Mouse (Mus musculus): ENCODE measurements at regions not wholly inside any gene's neighbourhood (a gene's known extent, or its start where the extent isn't known, plus 50 kb on each side); places are given as distances from the start of the nearest gene placed in this dataset.
"Not testable (repeated sequence)": the region's sequence is repeated elsewhere in the genome, so short reads cannot be mapped to it uniquely, and the experiment has no call there.

- 22% methylated on average over 4 of the region's 4 CpGs for WGBS
- Histone ChIP-seq H3K4me2 (no peak overlapping the region), H3K9ac (ENCODE audit: low read depth, low read length) (no peak overlapping the region), H3K27ac (ENCODE audit: low read depth, low read length) (no peak overlapping the region), H3K36me3 (ENCODE audit: control insufficient read depth, insufficient read depth, low read length) (no peaks in the 10 kb centered on the region), H3K4me1 (replicated peaks; ENCODE audit: control insufficient read depth, insufficient read depth, low read length) (no peaks in the 10 kb centered on the region), H3K4me3 (ENCODE audit: low read depth, low read length) (no peak overlapping the region), H3K9me3 (ENCODE audit: control insufficient read depth, low read length) (no peaks in the 10 kb centered on the region), H3K27me3 (replicated peaks; ENCODE audit: control insufficient read depth, insufficient read depth, low read length) (no peaks in the 10 kb centered on the region)
- DNase-seq (ENCODE audit: low spot score): no peak
- no peak for ATAC-seq (replicated peaks; ENCODE audit: low FRiP score)
These were observed 262.5 kb downstream of the Dad1 start for GRCm38 (mm10) chr14:53991390-53991789.

- no peak for DNase-seq (ENCODE audit: low spot score)
- H3K27ac ChIP-seq (ENCODE audit: low read depth, low read length): no peak overlapping the region
- H3K36me3 ChIP-seq (ENCODE audit: control insufficient read depth, insufficient read depth, low read length): no peaks in the 10 kb centered on the region
- no peaks in the 10 kb centered on the region for H3K27me3 ChIP-seq (replicated peaks; ENCODE audit: control insufficient read depth, insufficient read depth, low read length)
- no peaks in the 10 kb centered on the region for H3K9me3 ChIP-seq (ENCODE audit: control insufficient read depth, low read length)
- H3K4me2 ChIP-seq: no peak overlapping the region
- no peak overlapping the region for H3K9ac ChIP-seq (ENCODE audit: low read depth, low read length)
- ATAC-seq (replicated peaks; ENCODE audit: low FRiP score): no peak
- no peak overlapping the region for H3K4me3 ChIP-seq (ENCODE audit: low read depth, low read length)
- H3K4me1 ChIP-seq (replicated peaks; ENCODE audit: control insufficient read depth, insufficient read depth, low read length): no peaks in the 10 kb centered on the region
- WGBS: 75% methylated on average over 5 of the region's 5 CpGs
These were observed 273.1 kb downstream of the Dad1 start for GRCm38 (mm10) chr14:53980771-53981170.

- not testable (repeated sequence) for H3K9ac ChIP-seq (ENCODE audit: low read depth, low read length); ATAC-seq (replicated peaks; ENCODE audit: low FRiP score); H3K27ac ChIP-seq (ENCODE audit: low read depth, low read length); H3K4me2 ChIP-seq; H3K9me3 ChIP-seq (ENCODE audit: control insufficient read depth, low read length); H3K4me1 ChIP-seq (replicated peaks; ENCODE audit: control insufficient read depth, insufficient read depth, low read length); DNase-seq (ENCODE audit: low spot score); H3K4me3 ChIP-seq (ENCODE audit: low read depth, low read length); H3K27me3 ChIP-seq (replicated peaks; ENCODE audit: control insufficient read depth, insufficient read depth, low read length); H3K36me3 ChIP-seq (ENCODE audit: control insufficient read depth, insufficient read depth, low read length)
- 65% methylated on average over 8 of the region's 11 CpGs for WGBS
These were observed 292.5 kb downstream of the Dad1 start for GRCm38 (mm10) chr14:53961426-53961825.

- ATAC-seq (replicated peaks; ENCODE audit: low FRiP score) (no peak), DNase-seq (ENCODE audit: low spot score) (no peak)
- Histone ChIP-seq H3K9ac (ENCODE audit: low read depth, low read length) (no peak overlapping the region), H3K4me3 (ENCODE audit: low read depth, low read length) (no peak overlapping the region), H3K4me2 (no peak overlapping the region), H3K27ac (ENCODE audit: low read depth, low read length) (no peak overlapping the region), H3K36me3 (ENCODE audit: control insufficient read depth, insufficient read depth, low read length) (no peaks in the 10 kb centered on the region), H3K9me3 (ENCODE audit: control insufficient read depth, low read length) (no peaks in the 10 kb centered on the region), H3K4me1 (replicated peaks; ENCODE audit: control insufficient read depth, insufficient read depth, low read length) (no peaks in the 10 kb centered on the region), H3K27me3 (replicated peaks; ENCODE audit: control insufficient read depth, insufficient read depth, low read length) (no peaks in the 10 kb centered on the region)
- WGBS: 29% methylated on average over 7 of the region's 7 CpGs
These were observed 293.1 kb downstream of the Dad1 start for GRCm38 (mm10) chr14:53960779-53961178.

GRCm38 (mm10) chr14:53935791-53936231, 318.1 kb downstream of the Dad1 start:
- H3K4me1 ChIP-seq (replicated peaks; ENCODE audit: control insufficient read depth, insufficient read depth, low read length); H3K9ac ChIP-seq (ENCODE audit: low read depth, low read length); ATAC-seq (replicated peaks; ENCODE audit: low FRiP score); H3K4me3 ChIP-seq (ENCODE audit: low read depth, low read length); H3K9me3 ChIP-seq (ENCODE audit: control insufficient read depth, low read length); H3K4me2 ChIP-seq; DNase-seq (ENCODE audit: low spot score); H3K36me3 ChIP-seq (ENCODE audit: control insufficient read depth, insufficient read depth, low read length); H3K27me3 ChIP-seq (replicated peaks; ENCODE audit: control insufficient read depth, insufficient read depth, low read length); H3K27ac ChIP-seq (ENCODE audit: low read depth, low read length): not testable (repeated sequence)
- WGBS: 92% methylated on average over 29 of the region's 29 CpGs

GRCm38 (mm10) chr14:53935336-53935735, 318.6 kb downstream of the Dad1 start:
- H3K4me1 ChIP-seq (replicated peaks; ENCODE audit: control insufficient read depth, insufficient read depth, low read length); H3K27ac ChIP-seq (ENCODE audit: low read depth, low read length); DNase-seq (ENCODE audit: low spot score); H3K4me2 ChIP-seq; H3K27me3 ChIP-seq (replicated peaks; ENCODE audit: control insufficient read depth, insufficient read depth, low read length); ATAC-seq (replicated peaks; ENCODE audit: low FRiP score); H3K9ac ChIP-seq (ENCODE audit: low read depth, low read length); H3K36me3 ChIP-seq (ENCODE audit: control insufficient read depth, insufficient read depth, low read length); H3K4me3 ChIP-seq (ENCODE audit: low read depth, low read length); H3K9me3 ChIP-seq (ENCODE audit: control insufficient read depth, low read length): not testable (repeated sequence)
- 83% methylated on average over 6 of the region's 13 CpGs for WGBS

- no peaks in the 10 kb centered on the region for H3K4me1 ChIP-seq (replicated peaks; ENCODE audit: control insufficient read depth, insufficient read depth, low read length)
- H3K4me3 ChIP-seq (ENCODE audit: low read depth, low read length): no peak overlapping the region
- H3K9ac ChIP-seq (ENCODE audit: low read depth, low read length): no peak overlapping the region
- ATAC-seq (replicated peaks; ENCODE audit: low FRiP score): no peak
- H3K27me3 ChIP-seq (replicated peaks; ENCODE audit: control insufficient read depth, insufficient read depth, low read length): no peaks in the 10 kb centered on the region
- no peaks in the 10 kb centered on the region for H3K9me3 ChIP-seq (ENCODE audit: control insufficient read depth, low read length)
- H3K4me2 ChIP-seq: no peak overlapping the region
- 63% methylated on average over 1 of the region's 1 CpGs for WGBS
- no peak overlapping the region for H3K27ac ChIP-seq (ENCODE audit: low read depth, low read length)
- H3K36me3 ChIP-seq (ENCODE audit: control insufficient read depth, insufficient read depth, low read length): no peaks in the 10 kb centered on the region
- no peak for DNase-seq (ENCODE audit: low spot score)
These were observed 343.0 kb downstream of the Dad1 start for GRCm38 (mm10) chr14:53910871-53911270.

- Histone ChIP-seq H3K4me3 (ENCODE audit: low read depth, low read length) (no peak overlapping the region), H3K4me2 (no peak overlapping the region), H3K27ac (ENCODE audit: low read depth, low read length) (no peak overlapping the region), H3K9me3 (ENCODE audit: control insufficient read depth, low read length) (no peaks in the 10 kb centered on the region), H3K27me3 (replicated peaks; ENCODE audit: control insufficient read depth, insufficient read depth, low read length) (no peaks in the 10 kb centered on the region), H3K4me1 (replicated peaks; ENCODE audit: control insufficient read depth, insufficient read depth, low read length) (no peaks in the 10 kb centered on the region), H3K9ac (ENCODE audit: low read depth, low read length) (no peak overlapping the region), H3K36me3 (ENCODE audit: control insufficient read depth, insufficient read depth, low read length) (no peaks in the 10 kb centered on the region)
- ATAC-seq (replicated peaks; ENCODE audit: low FRiP score): no peak
- 41% methylated on average over 3 of the region's 3 CpGs for WGBS
- DNase-seq (ENCODE audit: low spot score): no peak
These were observed 349.3 kb downstream of the Dad1 start for GRCm38 (mm10) chr14:53904578-53904977.

GRCm38 (mm10) chr14:53901103-53901502, 352.8 kb downstream of the Dad1 start:
- no peaks in the 10 kb centered on the region for H3K4me1 ChIP-seq (replicated peaks; ENCODE audit: control insufficient read depth, insufficient read depth, low read length)
- DNase-seq (ENCODE audit: low spot score) (no peak), ATAC-seq (replicated peaks; ENCODE audit: low FRiP score) (no peak)
- H3K27ac ChIP-seq (ENCODE audit: low read depth, low read length): no peak overlapping the region
- no peaks in the 10 kb centered on the region for H3K9me3 ChIP-seq (ENCODE audit: control insufficient read depth, low read length)
- no peaks in the 10 kb centered on the region for H3K27me3 ChIP-seq (replicated peaks; ENCODE audit: control insufficient read depth, insufficient read depth, low read length)
- no peak overlapping the region for H3K4me2 ChIP-seq
- H3K9ac ChIP-seq (ENCODE audit: low read depth, low read length): no peak overlapping the region
- WGBS: 84% methylated on average over 1 of the region's 1 CpGs
- H3K4me3 ChIP-seq (ENCODE audit: low read depth, low read length): no peak overlapping the region
- no peaks in the 10 kb centered on the region for H3K36me3 ChIP-seq (ENCODE audit: control insufficient read depth, insufficient read depth, low read length)
